Mouse (Mus musculus): Measurements from ENCODE around the gene Pttg1ip. TPM values are rescaled to one million over a fixed set of nuclear protein-coding genes. Genes with fewer than 3 reads are reported as not detected.

Pttg1ip gene
- polyA plus RNA-seq, 1 experiment from 2014 or later: 68.5 TPM

GRCm38 (mm10) chr10:77608589-77608988 is 27.1 kb downstream of the Pttg1ip start:
- peaks cover 3% of the 10 kb centered on the region; the same call in 1 of the 2 replicates for H3K9me3 ChIP-seq (ENCODE audit: control insufficient read depth, low read length)
- peaks cover 13% of the 10 kb centered on the region for H3K4me1 ChIP-seq (ENCODE audit: control insufficient read depth, insufficient read depth, low read length)
- ATAC-seq (ENCODE audit: low FRiP score) (no peak), DNase-seq (ENCODE audit: low spot score, missing footprints) (peak; percentile 71)
- no peak overlapping the region for H3K27ac ChIP-seq (ENCODE audit: low read depth, low read length)
- WGBS: 89% methylated on average over 8 of the region's 8 CpGs
- no peaks in the 10 kb centered on the region for H3K27me3 ChIP-seq (ENCODE audit: control insufficient read depth, insufficient read depth, low read length)
- no peak overlapping the region for H3K4me3 ChIP-seq (ENCODE audit: low read depth, low read length)
- peaks cover 9% of the 10 kb centered on the region; the same call in 1 of the 2 replicates for H3K36me3 ChIP-seq (ENCODE audit: control insufficient read depth, insufficient read depth, low read length)
- no peak overlapping the region for H3K9ac ChIP-seq (ENCODE audit: low read length)
- no peak overlapping the region for H3K4me2 ChIP-seq

GRCm38 (mm10) chr10:77610221-77610961 is 28.9 kb downstream of the Pttg1ip start:
- peaks cover 16% of the 10 kb centered on the region; the same call in 1 of the 2 replicates for H3K36me3 ChIP-seq (ENCODE audit: control insufficient read depth, insufficient read depth, low read length)
- 92% methylated on average over 8 of the region's 8 CpGs for WGBS
- H3K4me2 ChIP-seq: no peak overlapping the region
- H3K9ac ChIP-seq (ENCODE audit: low read length): no peak overlapping the region
- no peaks in the 10 kb centered on the region for H3K9me3 ChIP-seq (ENCODE audit: control insufficient read depth, low read length)
- DNase-seq (ENCODE audit: low spot score, missing footprints) (peak; percentile 59), ATAC-seq (ENCODE audit: low FRiP score) (no peak)
- no peaks in the 10 kb centered on the region for H3K27me3 ChIP-seq (ENCODE audit: control insufficient read depth, insufficient read depth, low read length)
- no peak overlapping the region for H3K27ac ChIP-seq (ENCODE audit: low read depth, low read length)
- no peak overlapping the region for H3K4me3 ChIP-seq (ENCODE audit: low read depth, low read length)
- peaks cover 13% of the 10 kb centered on the region for H3K4me1 ChIP-seq (ENCODE audit: control insufficient read depth, insufficient read depth, low read length)

DNA sequence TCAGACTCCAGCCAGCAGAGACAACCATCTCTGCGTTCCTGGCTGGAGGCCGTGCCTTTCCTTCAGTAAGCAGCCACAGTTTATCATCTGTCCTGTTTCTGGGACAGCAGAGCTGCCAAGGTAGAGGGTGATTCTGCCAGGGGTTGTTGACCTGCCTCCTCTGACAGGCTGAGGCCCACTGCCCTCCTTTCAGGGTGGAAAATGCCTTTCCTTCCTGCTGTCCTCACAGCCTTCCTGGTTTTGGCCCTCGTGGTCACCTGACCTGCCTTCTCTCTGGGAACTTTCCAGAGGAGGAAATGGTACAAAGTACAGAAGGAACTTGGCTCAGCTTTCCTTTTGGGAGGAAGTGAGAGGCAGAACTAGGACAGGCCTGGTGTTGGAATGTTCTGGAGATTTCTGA is 31.9 kb downstream of the Pttg1ip start:
- H3K9ac ChIP-seq (ENCODE audit: low read length): no peak overlapping the region
- no peaks in the 10 kb centered on the region for H3K9me3 ChIP-seq (ENCODE audit: control insufficient read depth, low read length)
- ATAC-seq (ENCODE audit: low FRiP score) (no peak), DNase-seq (ENCODE audit: low spot score, missing footprints) (no peak)
- H3K4me1 ChIP-seq (ENCODE audit: control insufficient read depth, insufficient read depth, low read length): no peaks in the 10 kb centered on the region
- peaks cover 26% of the 10 kb centered on the region for H3K36me3 ChIP-seq (ENCODE audit: control insufficient read depth, insufficient read depth, low read length)
- no peak overlapping the region for H3K4me2 ChIP-seq
- WGBS: 93% methylated on average over 3 of the region's 3 CpGs
- H3K27ac ChIP-seq (ENCODE audit: low read depth, low read length): no peak overlapping the region
- no peak overlapping the region for H3K4me3 ChIP-seq (ENCODE audit: low read depth, low read length)
- H3K27me3 ChIP-seq (ENCODE audit: control insufficient read depth, insufficient read depth, low read length): no peaks in the 10 kb centered on the region

DNA sequence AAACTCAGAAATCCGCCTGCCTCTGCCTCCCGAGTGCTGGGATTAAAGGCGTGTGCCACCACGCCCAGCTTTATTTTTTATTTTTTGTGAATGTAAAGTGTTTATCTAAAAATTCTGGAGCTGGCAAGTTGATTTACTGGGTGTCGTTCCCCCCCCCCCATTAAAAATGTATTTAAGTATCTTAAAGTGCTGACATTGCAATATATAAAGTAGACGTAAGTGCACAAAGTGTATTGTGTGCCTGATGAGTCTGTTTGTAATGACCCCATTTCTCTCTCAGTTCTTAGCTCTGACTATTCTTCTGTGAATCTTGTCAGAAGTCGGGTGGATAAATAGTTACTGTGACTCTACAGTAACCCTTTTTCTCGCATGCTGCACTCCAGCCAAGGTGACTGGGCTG is 34.1 kb downstream of the Pttg1ip start:
- DNase-seq (ENCODE audit: low spot score, missing footprints): no peak
- 92% methylated on average over 8 of the region's 8 CpGs for WGBS
- no peak for ATAC-seq (ENCODE audit: low FRiP score)
- H3K27ac ChIP-seq (ENCODE audit: low read depth, low read length): no peak overlapping the region
- no peaks in the 10 kb centered on the region for H3K9me3 ChIP-seq (ENCODE audit: control insufficient read depth, low read length)
- peaks cover 21% of the 10 kb centered on the region for H3K36me3 ChIP-seq (ENCODE audit: control insufficient read depth, insufficient read depth, low read length)
- no peak overlapping the region for H3K9ac ChIP-seq (ENCODE audit: low read length)
- H3K4me2 ChIP-seq: no peak overlapping the region
- H3K4me1 ChIP-seq (ENCODE audit: control insufficient read depth, insufficient read depth, low read length): no peaks in the 10 kb centered on the region
- no peak overlapping the region for H3K4me3 ChIP-seq (ENCODE audit: low read depth, low read length)
- H3K27me3 ChIP-seq (ENCODE audit: control insufficient read depth, insufficient read depth, low read length): no peaks in the 10 kb centered on the region

DNA sequence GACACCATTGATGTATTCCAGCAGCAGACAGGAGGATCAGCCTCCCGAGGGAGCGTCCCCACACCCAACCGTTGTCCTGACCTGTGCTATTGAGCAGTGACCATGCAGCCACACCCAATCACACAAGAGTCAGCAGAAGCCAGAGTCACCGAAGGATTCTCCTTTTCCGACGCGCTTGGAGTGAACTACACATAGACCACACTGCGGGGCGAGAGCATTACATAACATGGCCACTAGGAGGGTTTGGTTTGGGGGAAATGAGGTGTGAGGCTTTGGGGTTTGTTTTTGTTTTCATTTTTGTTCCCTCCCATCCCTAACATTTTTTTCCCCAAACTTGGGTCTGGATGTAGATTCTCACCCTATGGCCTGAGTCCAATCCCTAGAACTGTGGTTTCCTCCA is 34.6 kb downstream of the Pttg1ip start:
- no peak overlapping the region for H3K4me2 ChIP-seq
- no peaks in the 10 kb centered on the region for H3K27me3 ChIP-seq (ENCODE audit: control insufficient read depth, insufficient read depth, low read length)
- H3K36me3 ChIP-seq (ENCODE audit: control insufficient read depth, insufficient read depth, low read length): peaks cover 21% of the 10 kb centered on the region
- no peaks in the 10 kb centered on the region for H3K4me1 ChIP-seq (ENCODE audit: control insufficient read depth, insufficient read depth, low read length)
- no peak overlapping the region for H3K9ac ChIP-seq (ENCODE audit: low read length)
- no peak overlapping the region for H3K27ac ChIP-seq (ENCODE audit: low read depth, low read length)
- WGBS: 94% methylated on average over 9 of the region's 9 CpGs
- no peaks in the 10 kb centered on the region for H3K9me3 ChIP-seq (ENCODE audit: control insufficient read depth, low read length)
- DNase-seq (ENCODE audit: low spot score, missing footprints) (no peak), ATAC-seq (ENCODE audit: low FRiP score) (no peak)
- no peak overlapping the region for H3K4me3 ChIP-seq (ENCODE audit: low read depth, low read length)

- DNase-seq (ENCODE audit: low spot score, missing footprints) (no peak), ATAC-seq (ENCODE audit: low FRiP score) (no peak)
- WGBS: 93% methylated on average over 7 of the region's 7 CpGs
- Histone ChIP-seq H3K4me3 (ENCODE audit: low read depth, low read length) (no peak overlapping the region), H3K27me3 (ENCODE audit: control insufficient read depth, insufficient read depth, low read length) (no peaks in the 10 kb centered on the region), H3K27ac (ENCODE audit: low read depth, low read length) (no peak overlapping the region), H3K9me3 (ENCODE audit: control insufficient read depth, low read length) (no peaks in the 10 kb centered on the region), H3K4me1 (ENCODE audit: control insufficient read depth, insufficient read depth, low read length) (peaks cover 4% of the 10 kb centered on the region; the same call in 1 of the 2 replicates), H3K4me2 (no peak overlapping the region), H3K36me3 (ENCODE audit: control insufficient read depth, insufficient read depth, low read length) (peaks cover 21% of the 10 kb centered on the region), H3K9ac (ENCODE audit: low read length) (no peak overlapping the region)
These were observed 35.4 kb downstream of the Pttg1ip start for GRCm38 (mm10) chr10:77616926-77617325.

- H3K4me3 ChIP-seq (ENCODE audit: low read depth, low read length): peak overlapping the region; percentile 78
- H3K9ac ChIP-seq (ENCODE audit: low read length): peak overlapping the region; percentile 90
- ATAC-seq (ENCODE audit: low FRiP score) (no peak), DNase-seq (ENCODE audit: low spot score, missing footprints) (no peak)
- peaks cover 4% of the 10 kb centered on the region for H3K36me3 ChIP-seq (ENCODE audit: control insufficient read depth, insufficient read depth, low read length)
- 78% methylated on average over 8 of the region's 8 CpGs for WGBS
- H3K4me1 ChIP-seq (ENCODE audit: control insufficient read depth, insufficient read depth, low read length): peaks cover 10% of the 10 kb centered on the region; the same call in 1 of the 2 replicates
- no peaks in the 10 kb centered on the region for H3K27me3 ChIP-seq (ENCODE audit: control insufficient read depth, insufficient read depth, low read length)
- peak overlapping the region; percentile 65 for H3K27ac ChIP-seq (ENCODE audit: low read depth, low read length)
- peak overlapping the region; percentile 63 for H3K4me2 ChIP-seq
- H3K9me3 ChIP-seq (ENCODE audit: control insufficient read depth, low read length): no peaks in the 10 kb centered on the region
These were observed 40.0 kb downstream of the Pttg1ip start for GRCm38 (mm10) chr10:77621546-77621945.

GRCm38 (mm10) chr10:77622055-77622988 is 40.8 kb downstream of the Pttg1ip start, which contains the start of gene Ube2g2:
Gene Ube2g2 (plus strand): TSS chr10:77622275.
- ATAC-seq (ENCODE audit: low FRiP score): peak; percentile 94
- H3K9me3 ChIP-seq (ENCODE audit: control insufficient read depth, low read length): no peaks in the 10 kb centered on the region
- under 1% methylated on average over 94 of the region's 96 CpGs for WGBS

More at GRCm38 (mm10) chr10:77622055-77622988, 40.8 kb downstream of the Pttg1ip start, which contains the start of gene Ube2g2:
- Histone ChIP-seq H3K27me3 (ENCODE audit: control insufficient read depth, insufficient read depth, low read length) (no peaks in the 10 kb centered on the region), H3K27ac (ENCODE audit: low read depth, low read length) (peak within 1 kb of the TSS; percentile 65), H3K4me2 (peak within 1 kb of the TSS; percentile 63), H3K36me3 (ENCODE audit: control insufficient read depth, insufficient read depth, low read length) (peaks cover 3% of the 10 kb centered on the region; the same call in 1 of the 2 replicates), H3K4me3 (ENCODE audit: low read depth, low read length) (peak within 1 kb of the TSS; percentile 78), H3K4me1 (ENCODE audit: control insufficient read depth, insufficient read depth, low read length) (peaks cover 10% of the 10 kb centered on the region; the same call in 1 of the 2 replicates), H3K9ac (ENCODE audit: low read length) (peak within 1 kb of the TSS; percentile 90)
- DNase-seq (ENCODE audit: low spot score, missing footprints): peak; percentile 99
